Mouse (Mus musculus): ENCODE data around the gene Traf1. TPM values are rescaled to one million over a fixed set of nuclear protein-coding genes. Genes with fewer than 3 reads are reported as not detected.

The Traf1 gene
- polyA plus RNA-seq, 1 experiment from 2014 or later: 2.9 TPM

DNA sequence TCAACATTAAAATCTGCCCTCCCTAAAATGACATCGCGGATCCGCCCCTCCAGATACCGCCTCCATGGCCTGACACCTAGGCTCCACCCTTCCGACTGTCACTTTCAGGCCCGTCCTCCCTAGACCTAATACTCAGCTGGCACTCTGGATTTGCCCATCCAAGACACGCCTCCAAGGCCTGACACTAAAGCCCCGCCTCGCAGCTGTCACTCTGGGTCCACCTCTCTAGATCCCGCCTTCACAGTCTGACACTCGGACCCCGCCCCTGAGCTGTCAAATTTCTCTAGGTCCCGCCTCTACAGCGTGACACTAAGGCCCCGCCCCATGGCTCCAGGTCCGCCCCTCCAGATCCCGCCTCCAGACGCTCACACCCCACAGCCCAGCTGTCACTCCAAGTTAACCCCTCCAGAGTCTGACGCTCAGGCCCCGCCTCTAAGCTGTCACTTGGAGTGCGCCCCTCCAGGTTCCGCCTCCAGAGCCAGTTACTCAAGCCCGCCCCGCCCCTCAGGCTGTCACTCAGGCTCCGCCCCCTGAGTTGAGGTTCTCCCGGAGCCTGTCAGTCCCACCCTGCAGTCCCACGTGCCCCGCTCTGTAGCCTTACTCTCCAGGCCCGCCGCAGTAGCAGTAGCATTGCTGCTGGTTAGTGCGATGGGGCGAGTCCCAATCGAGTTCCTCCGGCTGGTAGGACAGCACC, 56.6 kb downstream of the Traf1 start:
- Histone ChIP-seq H3K4me2 (peak overlapping the region; percentile 61), H3K9me3 (no peaks in the 10 kb centered on the region), H3K27ac (replicated peaks) (peak overlapping the region; percentile 79), H3K4me3 (peak overlapping the region; percentile 39), H3K9ac (peak overlapping the region; percentile 53; the same call in 1 of the 2 replicates), H3K4me1 (replicated peaks) (peaks cover 15% of the 10 kb centered on the region), H3K27me3 (no peaks in the 10 kb centered on the region), H3K36me3 (no peaks in the 10 kb centered on the region)
- peak; percentile 97 for ATAC-seq (ENCODE audit: low read depth)
- WGBS: under 1% methylated on average over 34 of the region's 34 CpGs

DNA sequence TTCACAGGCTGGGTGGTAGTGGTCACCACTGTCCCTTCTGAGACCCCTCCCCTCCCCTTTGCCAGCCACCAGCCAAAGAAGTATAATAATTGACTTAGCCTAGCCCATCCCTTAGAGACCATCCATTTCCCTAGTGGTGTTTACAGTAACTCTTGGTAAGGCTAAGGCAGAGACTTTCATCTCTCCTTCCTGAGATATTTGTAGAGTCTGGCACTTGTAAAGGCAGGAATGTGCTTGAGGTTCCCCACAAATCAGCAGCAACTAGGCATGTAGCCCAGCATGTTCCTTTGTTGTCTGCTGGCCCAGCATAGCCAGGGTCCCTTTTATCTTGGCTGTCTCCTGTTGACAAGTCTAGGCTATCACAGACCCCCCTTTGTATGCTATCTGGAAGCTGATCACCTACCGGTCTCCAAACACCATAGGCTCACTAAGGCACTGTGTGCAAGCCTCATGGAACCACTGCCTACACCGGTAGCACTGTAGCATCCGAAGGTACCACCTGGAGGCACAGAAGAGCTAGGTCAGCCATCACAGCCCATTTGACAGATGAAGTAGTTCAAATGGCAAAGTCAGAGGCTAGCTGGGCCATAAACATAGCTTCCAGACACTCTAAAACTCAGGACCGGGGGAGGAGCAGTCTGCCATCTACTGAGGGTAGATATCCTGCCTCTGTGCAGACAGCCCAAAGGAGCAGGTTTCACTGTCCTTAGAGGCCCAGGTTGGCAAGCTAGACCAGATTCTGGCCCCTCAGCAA, 57.7 kb downstream of the Traf1 start:
- Histone ChIP-seq H3K4me1 (replicated peaks) (peaks cover 15% of the 10 kb centered on the region), H3K4me3 (peak overlapping the region; percentile 39; the same call in 1 of the 2 replicates), H3K9me3 (no peaks in the 10 kb centered on the region), H3K27ac (replicated peaks) (no peak overlapping the region), H3K9ac (no peak overlapping the region), H3K27me3 (no peaks in the 10 kb centered on the region), H3K36me3 (no peaks in the 10 kb centered on the region), H3K4me2 (peak overlapping the region; percentile 61)
- WGBS: 80% methylated on average over 4 of the region's 4 CpGs
- no peak for ATAC-seq (ENCODE audit: low read depth)

DNA sequence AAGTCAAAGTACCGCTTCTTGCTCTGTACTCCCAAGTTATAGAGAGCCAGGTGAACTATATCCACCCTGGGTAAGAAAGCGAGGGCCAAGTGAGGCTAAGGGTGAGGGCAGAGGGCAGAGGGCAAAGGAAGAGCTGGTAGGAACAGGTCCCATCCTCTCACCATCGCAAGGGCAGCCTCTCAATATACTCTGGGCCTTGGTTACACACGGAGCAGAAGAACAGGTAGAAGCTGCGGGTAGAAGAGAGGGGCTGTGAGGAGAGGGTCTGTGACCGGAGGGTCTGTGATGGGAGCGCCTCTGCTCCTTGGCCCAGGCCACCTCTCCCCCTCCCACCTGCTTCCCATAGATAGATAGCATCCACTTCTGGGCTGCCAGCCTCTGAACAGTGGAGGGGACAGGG, 58.4 kb downstream of the Traf1 start:
- 87% methylated on average over 7 of the region's 7 CpGs for WGBS
- H3K27ac ChIP-seq (replicated peaks): no peak overlapping the region
- no peak for ATAC-seq (ENCODE audit: low read depth)
- no peak overlapping the region for H3K4me2 ChIP-seq
- no peaks in the 10 kb centered on the region for H3K9me3 ChIP-seq
- no peaks in the 10 kb centered on the region for H3K36me3 ChIP-seq
- peaks cover 15% of the 10 kb centered on the region for H3K4me1 ChIP-seq (replicated peaks)
- H3K9ac ChIP-seq: no peak overlapping the region
- no peak overlapping the region for H3K4me3 ChIP-seq
- H3K27me3 ChIP-seq: no peaks in the 10 kb centered on the region

DNA sequence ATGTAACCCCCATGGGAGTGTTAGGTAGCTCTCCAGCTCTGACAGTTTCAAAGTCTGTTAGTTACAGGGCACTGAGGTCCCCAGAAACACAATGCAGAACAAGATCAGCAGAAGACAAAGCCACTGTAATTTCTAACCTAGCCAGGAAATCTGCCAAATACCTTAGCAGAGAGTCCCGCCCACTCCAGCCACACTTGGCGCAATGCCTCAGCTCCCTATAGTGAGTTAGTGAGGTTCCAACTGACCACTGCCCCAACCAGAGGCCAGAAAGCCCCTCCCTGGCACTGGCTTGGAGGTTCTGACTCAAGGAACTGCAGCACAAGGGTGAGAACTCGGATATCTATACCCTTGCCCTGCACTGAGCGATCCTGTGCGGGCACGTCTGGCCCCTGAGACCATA, 58.8 kb downstream of the Traf1 start:
- Histone ChIP-seq H3K9me3 (no peaks in the 10 kb centered on the region), H3K27me3 (no peaks in the 10 kb centered on the region), H3K9ac (no peak overlapping the region), H3K4me3 (no peak overlapping the region), H3K27ac (replicated peaks) (no peak overlapping the region), H3K4me2 (no peak overlapping the region), H3K4me1 (replicated peaks) (peaks cover 15% of the 10 kb centered on the region), H3K36me3 (no peaks in the 10 kb centered on the region)
- ATAC-seq (ENCODE audit: low read depth): no peak
- 86% methylated on average over 6 of the region's 6 CpGs for WGBS

DNA sequence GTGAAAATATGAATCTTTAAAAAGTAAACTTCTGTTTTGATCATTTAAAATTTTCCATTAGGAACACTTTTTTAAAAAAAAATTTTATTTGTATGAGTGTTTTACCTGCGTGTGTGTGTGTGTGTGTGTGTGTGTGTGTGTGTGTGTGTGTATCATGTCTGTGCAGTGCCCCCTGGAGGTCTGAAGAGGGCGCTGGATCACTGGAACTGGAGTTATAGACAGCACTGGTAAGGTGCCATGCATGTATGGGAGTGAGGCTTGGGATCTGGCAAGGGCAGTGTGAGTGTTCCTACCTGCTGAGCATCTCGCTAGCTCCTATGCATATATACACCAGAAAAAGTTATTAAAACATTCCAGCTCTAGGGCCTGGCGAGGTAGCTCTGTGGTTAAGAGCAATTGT, 59.8 kb downstream of the Traf1 start:
- WGBS: 73% methylated on average over 4 of the region's 4 CpGs
- H3K9ac ChIP-seq: no peak overlapping the region
- no peak overlapping the region for H3K4me2 ChIP-seq
- H3K4me3 ChIP-seq: no peak overlapping the region
- H3K4me1 ChIP-seq (replicated peaks): peaks cover 15% of the 10 kb centered on the region
- no peak overlapping the region for H3K27ac ChIP-seq (replicated peaks)
- H3K36me3 ChIP-seq: no peaks in the 10 kb centered on the region
- no peaks in the 10 kb centered on the region for H3K27me3 ChIP-seq
- no peaks in the 10 kb centered on the region for H3K9me3 ChIP-seq
- ATAC-seq (ENCODE audit: low read depth): no peak

DNA sequence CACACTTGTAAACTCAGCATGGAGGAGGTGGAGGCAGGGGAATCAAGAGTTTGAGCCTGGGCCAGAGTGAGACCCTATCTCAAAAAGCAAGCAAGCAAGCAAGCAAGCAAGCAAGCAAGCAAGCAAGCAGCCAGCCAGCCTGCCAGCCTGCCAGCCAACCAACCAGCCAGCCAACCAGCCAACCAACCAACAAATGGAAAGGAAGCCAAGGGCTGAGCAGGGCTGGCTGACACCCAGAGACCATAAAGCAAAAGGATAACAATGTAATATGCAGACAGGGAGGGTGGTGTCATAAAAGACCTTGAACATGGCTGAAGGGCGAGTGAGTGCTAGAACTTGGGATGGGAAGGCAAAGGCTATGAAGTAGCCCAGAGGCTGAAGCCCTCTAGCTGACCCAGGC, 61.2 kb downstream of the Traf1 start:
- Histone ChIP-seq H3K4me2 (no peak overlapping the region), H3K4me3 (no peak overlapping the region), H3K9ac (no peak overlapping the region), H3K9me3 (no peaks in the 10 kb centered on the region), H3K27ac (replicated peaks) (no peak overlapping the region), H3K4me1 (replicated peaks) (peaks cover 13% of the 10 kb centered on the region), H3K36me3 (no peaks in the 10 kb centered on the region), H3K27me3 (no peaks in the 10 kb centered on the region)
- 87% methylated on average over 1 of the region's 1 CpGs for WGBS
- ATAC-seq (ENCODE audit: low read depth): no peak

DNA sequence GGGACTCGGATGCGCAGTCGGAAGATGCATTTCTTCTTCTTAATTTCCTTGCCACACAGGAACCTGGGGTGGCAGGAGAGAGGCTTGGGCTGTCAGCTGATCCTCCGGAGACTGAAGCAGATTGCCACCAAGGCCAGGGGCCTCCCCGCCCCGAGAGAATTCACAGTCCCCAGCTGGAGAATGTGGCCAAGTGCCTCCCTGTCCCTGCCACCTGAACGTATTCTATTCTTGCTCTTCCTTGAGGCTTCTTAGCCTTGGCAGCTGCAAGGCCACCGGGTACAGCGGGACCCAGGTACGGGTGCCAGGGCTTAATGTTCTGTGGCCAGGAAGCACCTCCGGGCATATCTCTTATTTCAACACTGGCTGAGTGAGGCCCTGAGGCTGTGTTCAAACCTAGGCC, 61.9 kb downstream of the Traf1 start:
- WGBS: 83% methylated on average over 11 of the region's 11 CpGs

DNA sequence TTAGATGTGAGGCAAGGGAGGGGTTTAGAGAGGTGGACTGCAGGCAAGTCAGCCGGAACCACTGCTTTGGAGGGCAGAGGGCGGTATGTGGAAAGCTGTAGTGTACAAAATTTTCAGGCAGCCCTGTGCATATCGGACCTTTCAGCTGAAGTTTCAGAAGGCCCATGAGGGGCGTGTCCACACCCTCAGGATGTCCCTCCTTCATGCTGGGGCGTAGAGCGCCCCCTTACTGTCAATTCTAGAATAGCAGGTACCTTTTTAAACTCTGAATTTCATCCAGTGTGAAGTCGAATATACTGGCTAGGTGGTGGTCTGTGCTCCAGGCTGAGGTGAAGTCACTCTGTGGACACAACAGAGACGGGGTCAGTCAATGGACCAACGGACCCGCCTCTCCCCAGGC, 63.8 kb downstream of the Traf1 start:
- no peaks in the 10 kb centered on the region for H3K9me3 ChIP-seq
- no peaks in the 10 kb centered on the region for H3K27me3 ChIP-seq
- no peak overlapping the region for H3K9ac ChIP-seq
- 30% methylated on average over 10 of the region's 10 CpGs for WGBS
- no peak for ATAC-seq (ENCODE audit: low read depth)
- no peak overlapping the region for H3K4me3 ChIP-seq
- H3K4me1 ChIP-seq (replicated peaks): no peaks in the 10 kb centered on the region
- no peak overlapping the region for H3K27ac ChIP-seq (replicated peaks)
- H3K36me3 ChIP-seq: no peaks in the 10 kb centered on the region
- no peak overlapping the region for H3K4me2 ChIP-seq

More for the DNA sequence above, 61.9 kb downstream of the Traf1 start:
- ATAC-seq (ENCODE audit: low read depth): no peak
- no peak overlapping the region for H3K27ac ChIP-seq (replicated peaks)
- peaks cover 10% of the 10 kb centered on the region for H3K4me1 ChIP-seq (replicated peaks)
- H3K4me2 ChIP-seq: no peak overlapping the region
- H3K27me3 ChIP-seq: no peaks in the 10 kb centered on the region
- H3K4me3 ChIP-seq: no peak overlapping the region
- no peaks in the 10 kb centered on the region for H3K9me3 ChIP-seq
- H3K36me3 ChIP-seq: no peaks in the 10 kb centered on the region
- H3K9ac ChIP-seq: no peak overlapping the region

DNA sequence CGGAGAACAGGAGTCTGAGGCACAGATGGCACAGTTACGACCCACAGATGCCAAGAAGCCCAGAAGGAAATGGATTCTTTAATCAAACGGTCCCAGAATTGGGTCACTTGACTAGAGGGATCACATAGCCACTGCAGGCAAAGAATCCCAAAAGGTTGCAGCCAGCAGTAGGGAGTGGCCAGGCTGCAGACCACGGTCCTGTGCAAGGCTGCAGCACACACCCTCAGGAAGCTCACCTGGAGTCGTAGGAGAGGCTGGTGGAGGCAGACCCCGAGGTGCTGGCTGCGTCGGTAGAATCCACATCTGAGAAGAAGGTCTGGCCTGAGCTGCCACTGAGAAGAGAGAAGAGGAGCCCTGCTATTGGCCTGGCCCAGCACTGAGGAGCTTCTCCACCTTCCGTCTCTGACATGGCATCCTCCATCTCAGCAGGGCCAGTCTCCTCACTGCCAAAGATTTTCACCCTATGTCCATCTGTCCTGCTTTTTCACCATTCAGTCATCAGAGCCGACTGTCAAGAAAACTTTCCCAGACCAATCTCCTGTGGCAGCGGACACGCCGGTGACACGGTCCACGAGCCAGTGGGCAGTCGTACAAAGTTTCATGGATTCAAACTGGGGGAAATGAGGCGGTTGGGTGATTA, 64.6 kb downstream of the Traf1 start:
- Histone ChIP-seq H3K27me3 (no peaks in the 10 kb centered on the region), H3K4me2 (no peak overlapping the region), H3K27ac (replicated peaks) (no peak overlapping the region), H3K4me3 (no peak overlapping the region), H3K9me3 (no peaks in the 10 kb centered on the region), H3K36me3 (no peaks in the 10 kb centered on the region), H3K4me1 (replicated peaks) (no peaks in the 10 kb centered on the region), H3K9ac (no peak overlapping the region)
- ATAC-seq (ENCODE audit: low read depth): no peak
- WGBS: 86% methylated on average over 17 of the region's 17 CpGs

DNA sequence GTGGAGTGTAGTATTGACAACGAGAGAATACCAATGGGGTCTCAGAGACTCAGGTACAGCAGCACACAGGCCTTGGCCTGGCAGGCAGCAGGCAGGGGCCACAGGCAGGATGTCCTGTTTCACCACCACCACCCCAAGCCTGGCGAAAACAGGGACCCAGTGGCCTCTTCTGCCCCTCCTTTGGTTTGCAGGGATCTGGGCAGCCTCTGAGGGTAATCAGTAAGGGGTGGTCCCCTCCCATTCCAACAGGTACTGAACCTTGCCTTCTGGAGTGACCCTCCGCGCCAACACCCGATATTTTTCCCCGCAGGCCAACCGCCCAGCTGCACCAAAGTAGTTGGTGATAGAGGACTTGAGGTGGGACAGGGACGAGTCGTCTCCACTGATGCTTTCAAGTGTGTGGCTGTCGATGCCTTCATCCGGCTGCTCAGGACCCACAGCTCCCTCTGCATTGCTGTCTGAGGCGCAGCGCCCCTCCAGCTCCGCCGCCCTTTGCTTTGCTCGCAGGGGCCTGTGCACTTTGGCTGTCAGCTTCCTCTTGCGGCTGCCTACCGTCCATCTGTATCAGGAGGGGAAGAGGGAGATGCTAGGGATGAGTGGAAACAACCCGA, 66.0 kb downstream of the Traf1 start:
- Histone ChIP-seq H3K4me3 (no peak overlapping the region), H3K9ac (no peak overlapping the region), H3K36me3 (no peaks in the 10 kb centered on the region), H3K4me1 (replicated peaks) (no peaks in the 10 kb centered on the region), H3K27ac (replicated peaks) (no peak overlapping the region), H3K9me3 (no peaks in the 10 kb centered on the region), H3K4me2 (no peak overlapping the region), H3K27me3 (no peaks in the 10 kb centered on the region)
- no peak for ATAC-seq (ENCODE audit: low read depth)
- WGBS: 80% methylated on average over 19 of the region's 19 CpGs

DNA sequence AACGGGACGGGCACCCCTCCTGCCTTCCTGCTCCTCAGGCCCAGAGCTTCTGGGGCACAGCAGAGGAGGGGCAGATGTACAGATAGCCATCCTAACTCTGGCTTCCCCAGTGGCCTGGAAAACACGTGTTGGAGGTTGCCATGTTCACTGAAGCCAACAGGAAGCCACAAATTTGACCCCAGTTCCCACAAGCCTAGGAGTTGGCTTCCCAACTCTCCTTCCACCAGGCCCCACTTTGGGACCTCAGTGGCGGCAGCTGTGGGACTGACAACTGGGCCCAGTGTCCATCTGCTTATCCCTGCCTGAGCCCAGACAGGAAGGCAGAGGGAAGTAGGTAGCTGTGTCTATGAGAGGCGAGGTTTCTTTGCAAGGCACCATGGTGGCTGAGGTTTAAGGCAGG, 67.6 kb downstream of the Traf1 start:
- no peak overlapping the region for H3K9ac ChIP-seq
- no peaks in the 10 kb centered on the region for H3K36me3 ChIP-seq
- H3K4me3 ChIP-seq: no peak overlapping the region
- no peak overlapping the region for H3K4me2 ChIP-seq
- no peak for ATAC-seq (ENCODE audit: low read depth)
- 76% methylated on average over 5 of the region's 5 CpGs for WGBS
- no peaks in the 10 kb centered on the region; the same call in 1 of the 2 replicates for H3K27me3 ChIP-seq
- H3K27ac ChIP-seq (replicated peaks): no peak overlapping the region
- no peaks in the 10 kb centered on the region for H3K9me3 ChIP-seq
- no peaks in the 10 kb centered on the region for H3K4me1 ChIP-seq (replicated peaks)
